Mouse (Mus musculus): ENCODE measurements around the gene Ptpn9. TPM values are rescaled to one million over a fixed set of nuclear protein-coding genes. Genes with fewer than 3 reads are reported as not detected.

Ptpn9 gene
- polyA plus RNA-seq, 1 experiment: 74.5 TPM

GRCm38 (mm10) chr9:57082236-57082635, 87.5 kb downstream of the Ptpn9 start:
- no peak overlapping the region for H3K4me3 ChIP-seq (ENCODE audit: insufficient read depth, low read length)
- no peaks in the 10 kb centered on the region for H3K4me1 ChIP-seq (ENCODE audit: control insufficient read depth, insufficient read depth, low read length)
- TF ChIP-seq CTCF (IDR thresholded peaks at IDR 0.05; ENCODE audit: borderline replicate concordance, insufficient read depth, low read length) (no peak), POLR2A (IDR thresholded peaks at IDR 0.05; ENCODE audit: low read depth, low read length) (no peak)
- H3K27ac ChIP-seq (ENCODE audit: insufficient read depth, low read length): no peak overlapping the region

Other genes starting within 250 kb of the Ptpn9 start
- gene Lingo1, start 198.5 kb upstream of the Ptpn9 start, polyA plus RNA-seq (2011; ENCODE audit: insufficient read length, low read depth, missing spikeins): 3.7 and 5.2 TPM in 2 replicates
- not detected in 2 replicates for gene Odf3l1, start 130.2 kb upstream of the Ptpn9 start, polyA plus RNA-seq (2011; ENCODE audit: insufficient read length, low read depth, missing spikeins)
- gene Cspg4, start 129.9 kb upstream of the Ptpn9 start, polyA plus RNA-seq (2011; ENCODE audit: insufficient read length, low read depth, missing spikeins): 48.4 and 76.1 TPM in 2 replicates
- 18.1 and 20.7 TPM in 2 replicates for gene Snx33, start 66.6 kb upstream of the Ptpn9 start, polyA plus RNA-seq (2011; ENCODE audit: insufficient read length, low read depth, missing spikeins)
- 92.7 and 107 TPM in 2 replicates for gene Imp3, start 57.4 kb upstream of the Ptpn9 start, polyA plus RNA-seq (2011; ENCODE audit: insufficient read length, low read depth, missing spikeins)
- 14.1 and 14.5 TPM in 2 replicates for gene Snupn, start 44.0 kb upstream of the Ptpn9 start, polyA plus RNA-seq (2011; ENCODE audit: insufficient read length, low read depth, missing spikeins)
- gene Sin3a, start 77.1 kb downstream of the Ptpn9 start, polyA plus RNA-seq (2011; ENCODE audit: insufficient read length, low read depth, missing spikeins): 34.3 and 49.7 TPM in 2 replicates
- gene Man2c1, start 135.8 kb downstream of the Ptpn9 start, polyA plus RNA-seq (2011; ENCODE audit: insufficient read length, low read depth, missing spikeins): 81.2 and 86.1 TPM in 2 replicates
- gene Neil1, start 153.4 kb downstream of the Ptpn9 start, polyA plus RNA-seq (2011; ENCODE audit: insufficient read length, low read depth, missing spikeins): 6.5 and 7.0 TPM in 2 replicates
- gene Commd4, start 163.4 kb downstream of the Ptpn9 start, polyA plus RNA-seq (2011; ENCODE audit: insufficient read length, low read depth, missing spikeins): 48.4 and 52.4 TPM in 2 replicates
- not detected in 2 replicates for gene Trcg1, start 241.6 kb downstream of the Ptpn9 start, polyA plus RNA-seq (2011; ENCODE audit: insufficient read length, low read depth, missing spikeins)